Mouse (Mus musculus) intestine, postnatal 0 days (tissue): ENCODE results near the gene Pnmt. TPM values are rescaled to one million over a fixed set of nuclear protein-coding genes. Genes with fewer than 3 reads are reported as not detected.

Experiments used
- ATAC-seq: fragments of 200-750 bp; cut with Nextera tagmentation; 2 replicates; pipeline ENCODE4 v1.8.0; 2017; ENCODE audit warnings: mild to moderate bottlenecking, moderate TSS enrichment, moderate library complexity
- H3K27ac ChIP-seq: fragments of 300-500 bp; sonication (generic); 2 replicates; pipeline ENCODE4 v1.5.1; 2014; ENCODE audit warnings: mild to moderate bottlenecking, low read depth, low read length, moderate library complexity
- H3K27me3 ChIP-seq: fragments of 300-500 bp; sonication (generic); replicated peaks from 2 replicates; pipeline ENCODE4 v1.6.1; 2014; ENCODE audit warnings: low read length, mixed read lengths; ENCODE audit not compliant: control insufficient read depth, insufficient read depth
- H3K36me3 ChIP-seq: fragments of 300-500 bp; sonication (generic); 2 replicates; pipeline ENCODE4 v1.6.1; 2014; ENCODE audit warnings: mild to moderate bottlenecking, moderate library complexity; ENCODE audit not compliant: control insufficient read depth, insufficient read depth
- H3K4me1 ChIP-seq: fragments of 300-500 bp; sonication (generic); replicated peaks from 2 replicates; pipeline ENCODE4 v1.6.1; 2014; ENCODE audit warnings: antibody characterized with exemption, low read length, mixed read lengths; ENCODE audit not compliant: control insufficient read depth, insufficient read depth
- H3K4me2 ChIP-seq: fragments of 300-500 bp; sonication (generic); replicated peaks from 2 replicates; pipeline ENCODE4 v1.6.1; 2014; ENCODE audit warnings: low read depth, mild to moderate bottlenecking, moderate library complexity
- H3K4me3 ChIP-seq: fragments of 300-500 bp; sonication (generic); 2 replicates; pipeline ENCODE4 v1.5.1; 2014; ENCODE audit warnings: low read depth, low read length
- H3K9ac ChIP-seq: fragments of 300-500 bp; sonication (generic); 2 replicates; pipeline ENCODE4 v1.6.1; 2014; ENCODE audit warnings: mild to moderate bottlenecking, low read depth, low read length
- H3K9me3 ChIP-seq: fragments of 300-500 bp; sonication (generic); 2 replicates; pipeline ENCODE4 v1.6.1; 2016; ENCODE audit warnings: mixed run types; ENCODE audit not compliant: control insufficient read depth
- CTCF ChIP-seq: sonication (generic); IDR thresholded peaks from 2 replicates; pipeline ENCODE4 v1.5.1; 2016; ENCODE audit warnings: low read depth, mild to moderate bottlenecking, control low read depth, antibody characterized with exemption, moderate library complexity
- WGBS: fragments of 180-500 bp; shearing (Covaris S2); extraction: QIAGEN DNeasy Blood & Tissue Kit; methylation state at CpG from one replicate; pipeline ENCODE4 v1.1.7; 2014; 5-methylcytosine and 5-hydroxymethylcytosine counted together
- polyA plus RNA-seq: library from polyadenylated mRNA; unstranded; fragments of >200 nt; fragmentation: Nextera tagmentation; extraction: Ambion mirVana; gene quantifications from 2 replicates; pipeline ENCODE4 v1.2.1, GENCODE M21; 2015

Pnmt gene
- polyA plus RNA-seq, 1 experiment from 2014 or later: not detected

DNA sequence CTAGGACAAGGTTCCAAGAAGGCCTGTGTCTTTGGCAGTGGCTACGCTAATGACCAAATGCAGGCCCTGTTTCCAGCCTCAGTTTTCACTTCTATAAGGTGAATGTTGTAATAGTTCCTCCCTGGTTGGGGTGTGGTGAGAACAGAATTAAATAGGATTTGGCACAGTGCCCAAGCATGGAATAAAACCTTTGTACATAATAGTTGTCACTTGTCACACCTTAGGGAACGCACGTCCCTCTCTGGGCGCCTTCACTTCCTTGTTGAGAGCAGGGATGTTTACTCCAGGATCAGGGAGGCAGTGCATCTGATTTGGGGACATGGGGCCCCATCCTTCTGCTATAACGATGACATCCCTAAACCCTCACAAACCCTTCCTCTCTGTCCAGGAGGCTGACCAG lies 42.2 kb downstream of the Pnmt start:
- Histone ChIP-seq H3K27ac (0 out of 2 replicates have a peak overlapping the region, but pooled peaks have one; percentile 24), H3K4me2 (peak overlapping the region; percentile 18; the same call in 1 of the 2 replicates), H3K4me1 (0 out of 2 replicates have a peak, but pooled peaks cover 5% of the 10 kb centered on the region), H3K9me3 (no peaks in the 10 kb centered on the region), H3K27me3 (no peaks in the 10 kb centered on the region), H3K9ac (no peak overlapping the region), H3K4me3 (no peak overlapping the region), H3K36me3 (peaks cover 93% of the 10 kb centered on the region)
- WGBS: 26% methylated on average over 5 of the region's 5 CpGs
- peak; percentile 77 for ATAC-seq
- no peak for TF ChIP-seq CTCF

DNA sequence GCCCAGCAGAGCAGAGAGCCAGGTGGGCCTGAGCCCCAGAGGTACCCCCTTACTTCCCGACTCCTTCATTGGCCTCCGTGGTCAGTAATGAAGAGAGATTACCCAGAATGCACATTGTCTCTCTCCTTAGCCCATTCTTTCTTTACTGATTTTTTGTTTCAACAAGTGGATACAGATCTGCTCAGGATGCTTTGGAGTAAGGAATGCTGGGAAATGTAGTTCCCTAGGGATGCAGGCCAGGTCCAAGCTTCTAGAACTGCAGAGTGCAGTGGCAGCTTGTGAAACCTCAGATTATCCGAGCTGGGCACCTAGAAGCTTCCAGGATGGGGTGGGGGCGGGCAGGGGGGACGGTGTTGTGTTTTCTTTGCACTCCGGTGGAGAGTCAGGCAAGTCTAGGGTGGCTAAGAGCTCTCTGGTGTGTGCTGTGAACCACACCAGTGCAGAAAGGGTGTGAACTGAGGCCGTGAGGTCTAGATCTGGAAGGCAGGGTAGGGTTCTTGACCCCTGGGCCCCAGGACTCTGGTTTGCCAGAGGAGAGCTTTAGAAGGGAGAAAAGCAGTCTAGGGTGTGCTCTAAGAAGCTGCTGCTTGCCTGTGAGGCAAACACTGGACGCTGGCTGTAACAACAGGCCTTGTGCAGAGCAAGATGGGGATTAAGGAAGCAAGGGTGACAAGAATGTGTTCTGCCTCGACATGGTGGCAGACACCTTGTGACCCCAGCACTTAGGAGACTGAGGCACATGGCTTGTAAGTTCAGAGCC lies 45.7 kb downstream of the Pnmt start:
- no peaks in the 10 kb centered on the region for H3K27me3 ChIP-seq
- H3K4me3 ChIP-seq: no peak overlapping the region
- no peaks in the 10 kb centered on the region for H3K9me3 ChIP-seq
- no peak for TF ChIP-seq CTCF
- 0 out of 2 replicates have a peak, but pooled peaks cover 1% of the 10 kb centered on the region for H3K4me1 ChIP-seq
- ATAC-seq: no peak
- WGBS: 83% methylated on average over 9 of the region's 9 CpGs
- no peak overlapping the region for H3K4me2 ChIP-seq
- H3K36me3 ChIP-seq: peaks cover 96% of the 10 kb centered on the region
- H3K27ac ChIP-seq: no peak overlapping the region
- H3K9ac ChIP-seq: no peak overlapping the region

DNA sequence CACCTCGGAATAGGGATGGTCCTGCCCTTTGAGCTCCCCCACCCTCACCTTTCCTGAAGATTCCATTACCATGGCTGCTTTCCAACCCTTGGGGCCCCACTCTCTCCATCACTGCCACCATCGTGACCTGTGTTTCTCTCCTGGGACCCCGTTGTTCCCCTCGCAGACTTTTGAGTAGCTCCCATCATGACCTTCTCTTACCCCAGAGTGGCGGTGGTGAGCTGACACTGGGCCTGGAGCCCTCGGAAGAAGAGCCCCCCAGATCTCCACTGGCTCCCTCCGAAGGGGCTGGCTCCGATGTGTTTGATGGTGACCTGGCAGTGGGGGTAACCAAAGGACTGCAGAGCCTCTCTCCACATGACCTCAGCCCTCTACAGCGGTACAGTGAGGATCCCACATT lies 49.5 kb downstream of the Pnmt start:
- H3K4me2 ChIP-seq: no peak overlapping the region
- no peak overlapping the region for H3K9ac ChIP-seq
- no peak for ATAC-seq
- no peak for TF ChIP-seq CTCF
- H3K4me1 ChIP-seq: no peaks in the 10 kb centered on the region
- no peak overlapping the region for H3K4me3 ChIP-seq
- no peak overlapping the region for H3K27ac ChIP-seq
- WGBS: 90% methylated on average over 9 of the region's 9 CpGs
- H3K36me3 ChIP-seq: peaks cover 63% of the 10 kb centered on the region
- no peaks in the 10 kb centered on the region for H3K27me3 ChIP-seq
- no peaks in the 10 kb centered on the region for H3K9me3 ChIP-seq

DNA sequence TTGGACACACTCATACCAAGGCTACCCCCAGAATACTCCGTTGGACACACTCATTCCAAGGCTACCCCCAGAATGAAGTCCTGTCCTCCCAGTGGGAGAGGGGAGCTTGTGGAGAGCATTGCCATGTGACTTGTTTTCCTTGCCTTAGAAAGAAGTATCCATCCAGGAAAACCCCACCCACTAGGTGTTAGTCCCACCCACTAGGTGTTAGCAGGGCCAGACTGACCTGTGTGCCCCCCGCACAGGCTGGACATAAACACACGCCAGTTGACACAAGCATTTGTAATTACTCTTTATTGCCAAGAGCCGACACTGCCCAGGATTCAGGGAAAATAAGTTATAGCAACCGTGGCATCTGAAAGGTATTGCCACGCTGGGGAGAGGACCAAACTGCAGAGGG lies 51.2 kb downstream of the Pnmt start:
- ATAC-seq: no peak
- Histone ChIP-seq H3K9ac (0 out of 2 replicates have a peak overlapping the region, but pooled peaks have one; percentile 51), H3K4me2 (peak overlapping the region; percentile 80), H3K27me3 (no peaks in the 10 kb centered on the region), H3K4me1 (no peaks in the 10 kb centered on the region), H3K9me3 (no peaks in the 10 kb centered on the region), H3K36me3 (peaks cover 47% of the 10 kb centered on the region), H3K27ac (no peak overlapping the region), H3K4me3 (peak overlapping the region; percentile 57; the same call in 1 of the 2 replicates)
- WGBS: 58% methylated on average over 6 of the region's 6 CpGs
- TF ChIP-seq CTCF: no peak

Other genes with a start within 250 kb of the Pnmt start
- gene Fbxl20, start 236.0 kb upstream of the Pnmt start, polyA plus RNA-seq: 7.3 and 7.8 TPM in 2 replicates
- 25.2 and 25.3 TPM in 2 replicates for gene Med1, start 193.2 kb upstream of the Pnmt start, polyA plus RNA-seq
- 4.9 and 6.4 TPM in 2 replicates for gene Cdk12, start 183.4 kb upstream of the Pnmt start, polyA plus RNA-seq
- 0.07 TPM in 1 of 2 replicates, not detected in the other for gene Neurod2, start 56.8 kb upstream of the Pnmt start, polyA plus RNA-seq
- gene Ppp1r1b, start 38.0 kb upstream of the Pnmt start, polyA plus RNA-seq: 99.5 and 102 TPM in 2 replicates
- gene Stard3, start 28.1 kb upstream of the Pnmt start, polyA plus RNA-seq: 29.0 and 30.1 TPM in 2 replicates
- 0.44 and 0.69 TPM in 2 replicates for gene Tcap, start 2.6 kb upstream of the Pnmt start, polyA plus RNA-seq
- gene Pgap3, start 14.0 kb downstream of the Pnmt start, polyA plus RNA-seq: 14.7 and 15.1 TPM in 2 replicates
- gene Erbb2, start 26.0 kb downstream of the Pnmt start, polyA plus RNA-seq: 19.4 and 20.7 TPM in 2 replicates
- 264 and 265 TPM in 2 replicates for gene Mien1, start 52.5 kb downstream of the Pnmt start, polyA plus RNA-seq
- 50.2 and 50.7 TPM in 2 replicates for gene Grb7, start 59.9 kb downstream of the Pnmt start, polyA plus RNA-seq
- 0.20 and 0.24 TPM in 2 replicates for gene Ikzf3, start 159.6 kb downstream of the Pnmt start, polyA plus RNA-seq
- gene Zpbp2, start 164.6 kb downstream of the Pnmt start, polyA plus RNA-seq: 3.2 and 4.0 TPM in 2 replicates
- 139 and 150 TPM in 2 replicates for gene Ormdl3, start 200.9 kb downstream of the Pnmt start, polyA plus RNA-seq
- gene Lrrc3c, start 211.8 kb downstream of the Pnmt start, polyA plus RNA-seq: not detected in 2 replicates
- gene Gm12355, start 239.2 kb downstream of the Pnmt start, polyA plus RNA-seq: 0.56 and 0.58 TPM in 2 replicates
- gene Gsdma3, start 239.9 kb downstream of the Pnmt start, polyA plus RNA-seq: not detected in 2 replicates